Mouse (Mus musculus) CH12.LX (cell line): Measurements from ENCODE around the gene Lsr.
A peak's percentile ranks its signal among the peaks of the same experiment; 100 is the strongest.

ENCODE experiments used
- CHD2 ChIP-seq: IDR thresholded peaks from 2 replicates; pipeline ENCODE4 v1.6.1; 2011; ENCODE audit warnings: low read length, improper control_type of control experiment
- CTCF ChIP-seq, 2 experiments: IDR thresholded peaks in 1 of 2; conservative IDR thresholded peaks in 1 of 2; 2 replicates each; pipeline ENCODE4 v1.5.1; 2011 to 2012; ENCODE audit warnings: low read depth in 2 of 2, low read length in 2 of 2, improper control_type of control experiment in 1 of 2, inconsistent platforms in 1 of 2, mild to moderate bottlenecking in 1 of 2, moderate library complexity in 1 of 2
- EP300 ChIP-seq: IDR thresholded peaks from 2 replicates; pipeline ENCODE4 v1.6.1; 2011; ENCODE audit warnings: low read length, improper control_type of control experiment
- IRF4 ChIP-seq: IDR thresholded peaks from 2 replicates; pipeline ENCODE4 v1.6.1; 2014; ENCODE audit warnings: low read depth, mild to moderate bottlenecking, inconsistent platforms, low read length, improper control_type of control experiment
- MAX ChIP-seq: IDR thresholded peaks from 2 replicates; pipeline ENCODE4 v1.6.1; 2011; ENCODE audit warnings: low read length, improper control_type of control experiment
- MEF2A ChIP-seq: IDR thresholded peaks from 2 replicates; pipeline ENCODE4 v1.6.1; 2014; ENCODE audit warnings: low read depth, mild to moderate bottlenecking, inconsistent platforms, low read length, improper control_type of control experiment, borderline replicate concordance
- MYC ChIP-seq: IDR thresholded peaks from 2 replicates; pipeline ENCODE4 v1.6.1; 2011; ENCODE audit warnings: low read depth, mild to moderate bottlenecking, improper control_type of control experiment, low read length
- NELFE ChIP-seq: IDR thresholded peaks from 2 replicates; pipeline ENCODE4 v1.6.1; 2011; ENCODE audit warnings: low read depth, low read length, improper control_type of control experiment
- NRF1 ChIP-seq: IDR thresholded peaks from 2 replicates; pipeline ENCODE4 v1.6.1; 2014; ENCODE audit warnings: low read depth, mild to moderate bottlenecking, inconsistent platforms, low read length, improper control_type of control experiment, moderate library complexity
- POLR2A ChIP-seq: IDR thresholded peaks from 2 replicates; pipeline ENCODE4 v1.6.1; 2011; ENCODE audit warnings: low read depth, mild to moderate bottlenecking, improper control_type of control experiment, low read length
- RAD21 ChIP-seq: IDR thresholded peaks from 2 replicates; pipeline ENCODE4 v1.6.1; 2011; ENCODE audit warnings: low read depth, mild to moderate bottlenecking, low read length, improper control_type of control experiment, moderate library complexity
- TCF12 ChIP-seq: IDR thresholded peaks from 2 replicates; pipeline ENCODE4 v1.6.1; 2014; ENCODE audit warnings: low read depth, mild to moderate bottlenecking, inconsistent platforms, low read length, improper control_type of control experiment
- ZC3H11A ChIP-seq: IDR thresholded peaks from 2 replicates; pipeline ENCODE4 v1.6.1; 2012; ENCODE audit warnings: low read depth, mild to moderate bottlenecking, inconsistent platforms, low read length, improper control_type of control experiment
- ZMIZ1 ChIP-seq: IDR thresholded peaks from 2 replicates; pipeline ENCODE4 v1.6.1; 2012; ENCODE audit warnings: low read depth, mild to moderate bottlenecking, inconsistent platforms, low read length, improper control_type of control experiment

DNA sequence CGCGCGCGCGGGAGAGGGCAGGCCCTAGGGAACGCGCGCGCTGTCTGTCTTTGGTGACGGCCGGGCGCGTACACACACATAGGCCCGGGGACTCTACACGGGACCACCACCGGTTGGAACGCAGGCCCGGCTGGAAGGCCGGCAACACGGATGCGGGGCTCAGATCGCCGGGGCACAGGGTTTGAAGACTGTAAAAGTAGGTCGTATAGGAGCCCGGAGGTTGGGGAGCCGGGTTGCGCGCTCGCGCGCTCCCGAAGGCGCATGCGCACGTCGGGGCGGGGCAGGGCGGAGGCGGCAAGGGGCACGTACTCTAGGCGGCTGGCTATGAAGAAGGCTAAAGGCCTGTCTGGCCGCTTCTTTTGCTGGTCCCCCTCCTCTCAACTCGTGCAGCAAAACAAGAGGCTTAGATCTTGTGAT is 15.9 kb downstream of the Lsr start:
- TF ChIP-seq EP300 (no peak), POLR2A (peak; percentile 79), CTCF (conservative IDR thresholded peaks at IDR 0.05 in 1 of 2, IDR thresholded peaks at IDR 0.05 in 1 of 2; ENCODE audit: low read depth in 2 of 2, low read length in 2 of 2) (no peak), MYC (no peak), MAX (peak; percentile 50; the same call in 1 of the 2 replicates), RAD21 (no peak), NRF1 (peak; percentile 89), IRF4 (no peak), CHD2 (no peak), ZC3H11A (no peak), TCF12 (peak; percentile 68; the same call in 1 of the 2 replicates), ZMIZ1 (peak; percentile 21; the same call in 1 of the 2 replicates), NELFE (peak; percentile 74), MEF2A (no peak)
